Mouse (Mus musculus) cerebellum, postnatal 14 days (tissue): ENCODE results near the gene Olr1.
"Not testable (repeated sequence)": the region's sequence is repeated elsewhere in the genome, so short reads cannot be mapped to it uniquely, and the experiment has no call there.

Source experiments
- DNase-seq, 2 experiments: peaks; one replicate each; pipeline ENCODE4 v3.0.0; 2021; ENCODE audit warnings: mixed read lengths in 2 of 2

Olr1 gene

GRCm38 (mm10) chr6:129512367-129512766 lies 5.4 kb upstream of the Olr1 start, which contains the start of gene Tmem52b:
TSS of gene Tmem52b (plus strand) at chr6:129512555.
- DNase-seq = no peak

GRCm38 (mm10) chr6:129510120-129510911 lies 3.4 kb upstream of the Olr1 start:
- DNase-seq = no peak

- no peak for DNase-seq
Measured at GRCm38 (mm10) chr6:129503471-129503870, 3.5 kb downstream of the Olr1 start.

- DNase-seq = not testable (repeated sequence)
Measured at GRCm38 (mm10) chr6:129499516-129499915, 7.4 kb downstream of the Olr1 start.

- no peak for DNase-seq
Measured at GRCm38 (mm10) chr6:129497345-129498218, 9.4 kb downstream of the Olr1 start.

GRCm38 (mm10) chr6:129494924-129495323 lies 12.0 kb downstream of the Olr1 start:
- DNase-seq = no peak

- peak; percentile 30 to 32 for DNase-seq
Measured at GRCm38 (mm10) chr6:129480089-129480958, 26.6 kb downstream of the Olr1 start.

GRCm38 (mm10) chr6:129476404-129477126 lies 30.4 kb downstream of the Olr1 start:
- peak; percentile 28 to 38 for DNase-seq

- no peak for DNase-seq
Measured at GRCm38 (mm10) chr6:129472627-129473026, 34.3 kb downstream of the Olr1 start.

- DNase-seq = no peak
Measured at GRCm38 (mm10) chr6:129471386-129471785, 35.6 kb downstream of the Olr1 start.

- DNase-seq = peak; percentile 37 to 49
Measured at GRCm38 (mm10) chr6:129451411-129452039, 55.4 kb downstream of the Olr1 start, which contains the start of gene Clec1a. TSS of gene Clec1a (minus strand) at chr6:129452000.

GRCm38 (mm10) chr6:129449743-129450142 lies 57.2 kb downstream of the Olr1 start:
- no peak for DNase-seq

- DNase-seq = no peak
Measured at GRCm38 (mm10) chr6:129438033-129438432, 68.9 kb downstream of the Olr1 start.

- DNase-seq = no peak
Measured at GRCm38 (mm10) chr6:129436025-129436424, 70.9 kb downstream of the Olr1 start.
